17 mouse cellular contexts compared by ENCODE assay signal in genomic region chr9:106898901-106899300, GRCm38 (mm10).
"Had no signal": no experiment of that assay in that cellular context is flagged by ENCODE, and none has a peak within 500 bp of the region (broad histone marks: within the 10 kb centered on the region; RNA-seq: fewer than 3 reads in every experiment).

No protein-coding gene starts in this region.

- H3K36me3 ChIP-seq: lung, embryonic 15.5 days; stomach, embryonic 15.5 days had no signal

- H3K27ac ChIP-seq: lung, embryonic 15.5 days; macrophage; midbrain, embryonic 13.5 days; midbrain, embryonic 15.5 days; neural tube, embryonic 12.5 days; stomach, embryonic 15.5 days had no signal

- ATAC-seq: liver, postnatal 0 days; lung, postnatal 0 days; midbrain, embryonic 13.5 days; midbrain, embryonic 15.5 days had no signal

- H3K4me2 ChIP-seq: lung, embryonic 15.5 days; midbrain, embryonic 11.5 days; midbrain, embryonic 13.5 days; midbrain, embryonic 15.5 days; neural tube, embryonic 12.5 days; stomach, embryonic 15.5 days had no signal

- H3K4me3 ChIP-seq: lung, embryonic 15.5 days; megakaryocyte, embryonic 14.5 days; midbrain, embryonic 13.5 days; midbrain, embryonic 15.5 days; neural tube, embryonic 12.5 days; stomach, embryonic 15.5 days had no signal

- DNase-seq: liver, postnatal 0 days; lung, adult 2 months; lung, postnatal 14 days; lung, postnatal 36 days; right cerebral cortex, postnatal 14 days; thymus, adult 18-20 months; thymus, postnatal 14 days; thymus, postnatal 36 days had no signal

- H3K27me3 ChIP-seq: lung, embryonic 15.5 days; midbrain, embryonic 13.5 days; midbrain, embryonic 15.5 days; neural tube, embryonic 12.5 days; stomach, embryonic 15.5 days had no signal

- H3K9me3 ChIP-seq: lung, embryonic 15.5 days; megakaryocyte, embryonic 14.5 days; midbrain, embryonic 13.5 days; midbrain, embryonic 15.5 days; neural tube, embryonic 12.5 days; stomach, embryonic 15.5 days had no signal

- H3K9ac ChIP-seq: liver, postnatal 0 days; lung, embryonic 15.5 days; midbrain, embryonic 13.5 days; midbrain, embryonic 15.5 days; neural tube, embryonic 12.5 days; stomach, embryonic 15.5 days had no signal

- H3K4me1 ChIP-seq: lung, embryonic 15.5 days; midbrain, embryonic 13.5 days; midbrain, embryonic 15.5 days; neural tube, embryonic 12.5 days; stomach, embryonic 15.5 days had no signal
